Mouse (Mus musculus) liver, embryonic 12.5 days (tissue): ENCODE data around the gene Eepd1. TPM values are rescaled to one million over a fixed set of nuclear protein-coding genes. Genes with fewer than 3 reads are reported as not detected.

Experiments
- ATAC-seq: fragments of 200-750 bp; cut with Nextera tagmentation; 2 replicates; pipeline ENCODE4 v1.8.0; 2017; ENCODE audit warnings: moderate number of reproducible peaks, mild to moderate bottlenecking, moderate library complexity
- H3K27ac ChIP-seq: fragments of 300-500 bp; sonication (generic); 2 replicates; pipeline ENCODE4 v1.5.1; 2016; ENCODE audit warnings: mild to moderate bottlenecking
- H3K27me3 ChIP-seq: fragments of 300-500 bp; sonication (generic); replicated peaks from 2 replicates; pipeline ENCODE4 v1.6.1; 2016; ENCODE audit warnings: mild to moderate bottlenecking, moderate library complexity
- H3K36me3 ChIP-seq: fragments of 300-500 bp; sonication (generic); 2 replicates; pipeline ENCODE4 v1.6.1; 2016; ENCODE audit warnings: mild to moderate bottlenecking, moderate library complexity
- H3K4me1 ChIP-seq: fragments of 300-500 bp; sonication (generic); 2 replicates; pipeline ENCODE4 v1.6.1; 2016
- H3K4me2 ChIP-seq: fragments of 300-500 bp; sonication (generic); 2 replicates; pipeline ENCODE4 v1.6.1; 2016; ENCODE audit warnings: mild to moderate bottlenecking, moderate library complexity
- H3K4me3 ChIP-seq: fragments of 300-500 bp; sonication (generic); 2 replicates; pipeline ENCODE4 v1.5.1; 2016; ENCODE audit warnings: mild to moderate bottlenecking, moderate library complexity
- H3K9ac ChIP-seq: fragments of 300-500 bp; sonication (generic); 2 replicates; pipeline ENCODE4 v1.6.1; 2016; ENCODE audit warnings: mild to moderate bottlenecking, moderate library complexity
- H3K9me3 ChIP-seq: fragments of 300-500 bp; sonication (generic); replicated peaks from 2 replicates; pipeline ENCODE4 v1.6.1; 2016; ENCODE audit warnings: mild to moderate bottlenecking, moderate library complexity
- WGBS: fragments of 180-500 bp; shearing (Covaris S2); methylation state at CpG from one replicate; pipeline ENCODE4 v1.1.7; 2016; ENCODE audit not compliant: insufficient replicate concordance; 5-methylcytosine and 5-hydroxymethylcytosine counted together
- polyA plus RNA-seq: library from polyadenylated mRNA; unstranded; fragments of >200 nt; fragmentation: Nextera tagmentation; extraction: Ambion mirVana; gene quantifications from 2 replicates; pipeline ENCODE4 v1.2.1, GENCODE M21; 2016

The Eepd1 gene
- polyA plus RNA-seq, 1 experiment from 2014 or later = 5.4 TPM

- Histone ChIP-seq H3K27ac (0 out of 2 replicates have a peak overlapping the region, but pooled peaks have one; percentile 23), H3K4me1 (no peaks in the 10 kb centered on the region), H3K4me2 (no peak overlapping the region), H3K9me3 (no peaks in the 10 kb centered on the region), H3K4me3 (no peak overlapping the region), H3K36me3 (no peaks in the 10 kb centered on the region), H3K27me3 (no peaks in the 10 kb centered on the region), H3K9ac (no peak overlapping the region)
- WGBS = 58% methylated on average over 8 of the region's 8 CpGs
- no peak for ATAC-seq
These were observed 68.0 kb downstream of the Eepd1 start for GRCm38 (mm10) chr9:25549130-25550060.

- peak; percentile 55; the same call in 1 of the 2 replicates for ATAC-seq
- no peaks in the 10 kb centered on the region for H3K36me3 ChIP-seq
- no peak overlapping the region for H3K27ac ChIP-seq
- no peak overlapping the region for H3K9ac ChIP-seq
- H3K9me3 ChIP-seq = no peaks in the 10 kb centered on the region
- 69% methylated on average over 7 of the region's 7 CpGs for WGBS
- no peaks in the 10 kb centered on the region for H3K27me3 ChIP-seq
- H3K4me3 ChIP-seq = no peak overlapping the region
- no peak overlapping the region for H3K4me2 ChIP-seq
- no peaks in the 10 kb centered on the region for H3K4me1 ChIP-seq
These were observed 68.8 kb downstream of the Eepd1 start for GRCm38 (mm10) chr9:25550196-25550595.

GRCm38 (mm10) chr9:25552532-25552931 is 71.2 kb downstream of the Eepd1 start:
- Histone ChIP-seq H3K27ac (no peak overlapping the region), H3K9me3 (no peaks in the 10 kb centered on the region), H3K4me1 (no peaks in the 10 kb centered on the region), H3K27me3 (no peaks in the 10 kb centered on the region), H3K36me3 (no peaks in the 10 kb centered on the region), H3K9ac (no peak overlapping the region), H3K4me3 (no peak overlapping the region), H3K4me2 (no peak overlapping the region)
- 57% methylated on average over 2 of the region's 2 CpGs for WGBS
- peak; percentile 35; the same call in 1 of the 2 replicates for ATAC-seq

- no peaks in the 10 kb centered on the region for H3K9me3 ChIP-seq
- H3K4me2 ChIP-seq = no peak overlapping the region
- no peaks in the 10 kb centered on the region for H3K4me1 ChIP-seq
- no peak overlapping the region for H3K27ac ChIP-seq
- ATAC-seq = no peak
- H3K9ac ChIP-seq = no peak overlapping the region
- H3K36me3 ChIP-seq = no peaks in the 10 kb centered on the region
- no peak overlapping the region for H3K4me3 ChIP-seq
- WGBS = 60% methylated on average over 6 of the region's 6 CpGs
- no peaks in the 10 kb centered on the region for H3K27me3 ChIP-seq
These were observed 73.0 kb downstream of the Eepd1 start for GRCm38 (mm10) chr9:25554246-25554803.

GRCm38 (mm10) chr9:25555261-25555660 is 73.9 kb downstream of the Eepd1 start:
- WGBS = 56% methylated on average over 6 of the region's 6 CpGs

GRCm38 (mm10) chr9:25556008-25556407 is 74.7 kb downstream of the Eepd1 start:
- WGBS = 66% methylated on average over 3 of the region's 3 CpGs
- Histone ChIP-seq H3K27me3 (no peaks in the 10 kb centered on the region), H3K4me2 (no peak overlapping the region), H3K9me3 (no peaks in the 10 kb centered on the region), H3K9ac (no peak overlapping the region), H3K36me3 (no peaks in the 10 kb centered on the region), H3K4me1 (no peaks in the 10 kb centered on the region), H3K27ac (no peak overlapping the region), H3K4me3 (no peak overlapping the region)
- no peak for ATAC-seq

More at GRCm38 (mm10) chr9:25555261-25555660, 73.9 kb downstream of the Eepd1 start:
- Histone ChIP-seq H3K4me2 (no peak overlapping the region), H3K9me3 (no peaks in the 10 kb centered on the region), H3K36me3 (no peaks in the 10 kb centered on the region), H3K4me3 (no peak overlapping the region), H3K27ac (no peak overlapping the region), H3K27me3 (no peaks in the 10 kb centered on the region), H3K4me1 (no peaks in the 10 kb centered on the region), H3K9ac (no peak overlapping the region)
- no peak for ATAC-seq

GRCm38 (mm10) chr9:25557378-25557777 is 76.0 kb downstream of the Eepd1 start:
- H3K4me2 ChIP-seq = no peak overlapping the region
- H3K9ac ChIP-seq = no peak overlapping the region
- no peaks in the 10 kb centered on the region for H3K9me3 ChIP-seq
- WGBS = 66% methylated on average over 2 of the region's 2 CpGs
- no peaks in the 10 kb centered on the region for H3K4me1 ChIP-seq
- H3K36me3 ChIP-seq = no peaks in the 10 kb centered on the region
- H3K4me3 ChIP-seq = no peak overlapping the region
- H3K27ac ChIP-seq = no peak overlapping the region
- no peak for ATAC-seq
- no peaks in the 10 kb centered on the region for H3K27me3 ChIP-seq

GRCm38 (mm10) chr9:25558834-25559233 is 77.5 kb downstream of the Eepd1 start:
- no peak overlapping the region for H3K9ac ChIP-seq
- 48% methylated on average over 3 of the region's 3 CpGs for WGBS

GRCm38 (mm10) chr9:25560016-25560758 is 78.8 kb downstream of the Eepd1 start:
- Histone ChIP-seq H3K4me2 (no peak overlapping the region), H3K9me3 (no peaks in the 10 kb centered on the region), H3K27me3 (no peaks in the 10 kb centered on the region), H3K4me1 (no peaks in the 10 kb centered on the region), H3K4me3 (no peak overlapping the region), H3K36me3 (no peaks in the 10 kb centered on the region), H3K9ac (no peak overlapping the region), H3K27ac (no peak overlapping the region)
- ATAC-seq = no peak
- WGBS = 61% methylated on average over 9 of the region's 9 CpGs

More at GRCm38 (mm10) chr9:25558834-25559233, 77.5 kb downstream of the Eepd1 start:
- Histone ChIP-seq H3K36me3 (no peaks in the 10 kb centered on the region), H3K4me3 (no peak overlapping the region), H3K4me2 (no peak overlapping the region), H3K4me1 (no peaks in the 10 kb centered on the region), H3K27ac (no peak overlapping the region), H3K27me3 (no peaks in the 10 kb centered on the region), H3K9me3 (no peaks in the 10 kb centered on the region)
- ATAC-seq = no peak

GRCm38 (mm10) chr9:25561143-25561542 is 79.8 kb downstream of the Eepd1 start:
- ATAC-seq = no peak
- H3K4me1 ChIP-seq = no peaks in the 10 kb centered on the region
- H3K9me3 ChIP-seq = no peaks in the 10 kb centered on the region
- H3K27me3 ChIP-seq = no peaks in the 10 kb centered on the region
- no peak overlapping the region for H3K27ac ChIP-seq
- no peak overlapping the region for H3K4me2 ChIP-seq
- no peak overlapping the region for H3K9ac ChIP-seq
- 66% methylated on average over 1 of the region's 1 CpGs for WGBS
- no peak overlapping the region for H3K4me3 ChIP-seq
- H3K36me3 ChIP-seq = no peaks in the 10 kb centered on the region

- Histone ChIP-seq H3K9me3 (no peaks in the 10 kb centered on the region), H3K4me1 (no peaks in the 10 kb centered on the region), H3K4me3 (no peak overlapping the region), H3K27ac (no peak overlapping the region), H3K4me2 (no peak overlapping the region), H3K36me3 (no peaks in the 10 kb centered on the region), H3K27me3 (no peaks in the 10 kb centered on the region), H3K9ac (no peak overlapping the region)
- 58% methylated on average over 4 of the region's 4 CpGs for WGBS
- no peak for ATAC-seq
These were observed 82.5 kb downstream of the Eepd1 start for GRCm38 (mm10) chr9:25563806-25564205.

GRCm38 (mm10) chr9:25567071-25567470 is 85.7 kb downstream of the Eepd1 start:
- 70% methylated on average over 5 of the region's 5 CpGs for WGBS

More at GRCm38 (mm10) chr9:25567071-25567470, 85.7 kb downstream of the Eepd1 start:
- H3K9ac ChIP-seq = no peak overlapping the region
- no peaks in the 10 kb centered on the region for H3K9me3 ChIP-seq
- no peak overlapping the region for H3K4me2 ChIP-seq
- no peaks in the 10 kb centered on the region for H3K27me3 ChIP-seq
- no peak for ATAC-seq
- H3K4me1 ChIP-seq = no peaks in the 10 kb centered on the region
- no peak overlapping the region for H3K4me3 ChIP-seq
- H3K27ac ChIP-seq = no peak overlapping the region
- H3K36me3 ChIP-seq = no peaks in the 10 kb centered on the region
